Mouse (Mus musculus): Measurements from ENCODE around the gene Snrpb.

Snrpb gene

DNA sequence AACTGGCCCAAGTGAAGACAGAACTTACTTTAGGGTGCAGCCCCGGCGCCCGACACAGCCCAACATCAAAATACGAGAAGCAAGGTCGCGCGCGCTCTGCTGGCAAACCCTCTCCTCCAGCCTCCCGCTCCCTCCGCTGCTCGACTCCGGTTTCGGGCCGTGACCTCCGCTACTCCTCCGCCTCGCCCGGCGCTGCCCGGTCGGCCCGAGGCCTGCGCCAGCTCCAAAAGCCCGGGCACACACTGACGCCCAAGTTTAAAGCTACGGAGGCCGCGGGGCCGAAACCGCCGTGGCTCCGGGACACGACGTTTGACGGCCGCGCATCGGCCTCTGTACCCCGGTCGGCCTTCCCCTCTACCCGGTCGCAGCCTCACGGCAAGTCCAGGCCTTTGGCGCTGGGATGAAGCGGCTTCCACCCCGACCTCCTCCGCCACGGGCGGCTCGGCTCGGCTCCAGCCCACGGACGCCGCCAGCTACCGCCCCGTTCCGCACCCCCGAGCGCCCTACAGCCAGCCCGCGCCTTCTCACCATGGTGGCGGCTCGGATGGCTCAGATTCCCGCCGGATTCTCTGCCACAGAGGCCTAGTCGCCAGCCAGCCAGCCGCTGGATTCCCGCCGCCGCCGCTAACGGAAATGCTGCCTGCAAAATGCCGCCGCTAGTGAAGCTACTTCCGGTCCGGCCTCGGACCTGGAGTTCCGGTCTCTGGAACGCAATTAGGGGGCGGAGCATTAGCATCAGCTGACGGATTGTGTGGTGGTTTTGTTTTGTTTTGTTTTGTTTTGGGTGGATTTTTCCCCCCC is at the start of gene Snrpb:
TSS of gene Snrpb (minus strand) at position 698 of the 801 bp plus-strand sequence.
- DNase-seq (ENCODE audit: low read depth) = peak; percentile 91

DNA sequence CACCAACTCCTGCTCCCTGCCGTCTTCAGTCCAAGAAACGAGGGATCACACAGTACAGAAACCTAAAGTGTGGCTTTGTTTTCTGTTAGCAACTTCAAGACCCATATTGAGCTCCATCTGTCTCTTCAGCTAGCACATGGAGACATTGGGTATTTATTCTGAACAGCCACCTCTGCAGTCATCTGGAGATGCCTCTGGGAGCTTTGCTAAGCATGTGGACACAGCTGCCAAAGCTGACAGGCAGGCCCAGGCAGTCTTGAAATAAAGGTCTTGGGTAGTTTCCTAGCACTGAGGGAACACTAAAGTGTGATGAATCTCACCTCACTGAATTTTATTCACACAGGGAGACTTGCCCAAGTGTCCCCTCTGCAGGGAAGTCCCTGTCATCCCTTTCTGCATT is 32.4 kb upstream of the Snrpb start:
- no peak for DNase-seq (ENCODE audit: low read depth)

DNA sequence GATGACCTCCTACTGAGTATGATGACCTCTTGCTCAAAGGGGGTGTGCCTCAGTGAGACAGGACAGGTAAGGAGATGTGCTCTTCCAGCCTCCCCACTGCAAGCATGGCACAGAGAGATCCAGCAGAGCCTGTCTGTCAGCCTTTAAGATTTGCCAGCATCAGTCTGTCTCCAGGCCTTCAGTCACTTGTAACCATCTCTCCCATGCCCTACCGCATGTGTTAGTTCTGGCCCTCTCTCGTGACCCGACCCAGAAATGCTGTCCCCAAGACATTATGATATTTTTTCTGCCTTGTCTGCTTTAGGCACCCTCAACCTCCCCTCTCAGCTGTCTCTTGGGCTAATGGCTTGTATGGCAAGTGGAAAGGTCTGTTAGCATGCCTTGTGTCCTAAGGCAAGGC is 30.4 kb upstream of the Snrpb start:
- DNase-seq (ENCODE audit: low read depth) = no peak

DNA sequence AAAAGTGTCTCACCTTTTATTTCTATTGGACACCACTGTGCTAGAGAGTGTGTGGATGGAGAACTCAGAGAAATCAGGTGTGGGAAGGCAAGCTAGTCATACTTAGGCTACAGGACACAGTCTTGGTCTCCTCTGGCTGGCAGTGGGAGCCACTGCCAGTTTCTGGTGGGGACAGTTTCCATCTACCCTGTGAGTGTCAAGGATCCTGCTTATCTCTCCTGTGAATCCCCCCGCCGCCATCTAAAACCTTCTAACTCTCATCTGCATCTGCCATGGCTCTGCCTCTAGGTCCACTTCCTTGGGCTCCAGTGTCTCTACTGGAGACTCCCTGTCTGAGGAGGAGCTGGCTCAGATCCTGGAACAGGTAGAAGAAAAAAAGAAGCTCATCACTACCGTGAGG is 28.8 kb upstream of the Snrpb start:
- DNase-seq (ENCODE audit: low read depth) = no peak

DNA sequence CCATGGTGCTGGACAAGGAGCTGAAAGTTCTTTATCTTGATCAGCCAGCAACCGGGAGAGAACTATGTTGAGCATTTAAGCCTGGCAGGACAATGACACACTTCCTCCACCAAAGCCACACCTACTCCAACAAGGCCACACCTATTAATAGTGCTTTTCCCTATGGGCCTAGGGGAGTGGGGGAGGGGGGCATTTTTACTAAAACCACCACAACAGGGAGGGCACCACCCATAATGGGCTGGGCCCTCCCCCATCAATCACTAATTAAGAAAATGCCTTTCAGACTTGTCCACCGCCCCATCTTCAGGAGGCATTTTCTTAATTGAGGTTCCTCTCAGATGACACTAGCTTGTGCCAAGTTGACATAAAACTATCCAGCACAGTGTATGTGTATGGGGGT is 28.2 kb upstream of the Snrpb start:
- DNase-seq (ENCODE audit: low read depth) = peak; percentile 4

DNA sequence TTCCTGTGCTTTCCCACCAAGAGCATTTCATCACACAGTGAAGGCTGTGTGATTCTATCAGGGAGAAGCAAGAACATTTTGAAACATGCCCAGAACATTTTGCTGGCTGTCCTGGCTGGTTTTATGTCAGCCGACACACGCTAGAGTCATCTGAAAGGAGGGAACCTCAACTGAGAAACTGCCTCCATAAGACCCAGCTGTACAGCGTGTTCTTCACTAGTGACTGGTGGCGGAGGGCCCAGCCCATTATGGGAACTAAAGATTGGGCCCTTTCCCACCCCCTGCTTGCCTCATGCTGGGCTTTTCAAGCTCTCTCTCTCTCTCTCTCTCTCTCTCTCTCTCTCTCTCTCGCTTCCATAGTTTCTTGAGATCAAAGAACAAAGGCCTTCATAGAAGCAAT is 21.8 kb upstream of the Snrpb start:
- DNase-seq (ENCODE audit: low read depth) = no peak

DNA sequence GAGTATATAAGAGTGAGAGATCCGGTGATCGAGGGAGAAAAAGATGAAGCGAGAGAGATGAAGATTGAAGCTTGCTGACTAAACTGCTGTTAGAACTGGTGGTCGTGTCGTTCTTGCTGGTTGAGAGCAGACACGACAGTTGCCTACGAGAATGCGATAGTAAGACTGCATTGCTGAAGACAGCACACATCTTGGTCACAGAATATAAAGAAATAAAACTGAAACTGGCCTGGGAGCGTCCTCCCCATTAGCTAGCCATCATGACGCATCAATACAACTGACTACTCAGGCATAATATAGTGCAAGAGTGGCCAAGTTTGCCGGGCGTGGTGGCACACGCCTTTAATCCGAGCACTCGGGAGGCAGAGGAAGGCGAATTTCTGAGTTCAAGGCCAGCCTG is 15.7 kb upstream of the Snrpb start, which contains the start of gene Tmc2:
TSS of gene Tmc2 (plus strand) at position 301 of the 400 bp plus-strand sequence.
- DNase-seq (ENCODE audit: low read depth) = no peak

DNA sequence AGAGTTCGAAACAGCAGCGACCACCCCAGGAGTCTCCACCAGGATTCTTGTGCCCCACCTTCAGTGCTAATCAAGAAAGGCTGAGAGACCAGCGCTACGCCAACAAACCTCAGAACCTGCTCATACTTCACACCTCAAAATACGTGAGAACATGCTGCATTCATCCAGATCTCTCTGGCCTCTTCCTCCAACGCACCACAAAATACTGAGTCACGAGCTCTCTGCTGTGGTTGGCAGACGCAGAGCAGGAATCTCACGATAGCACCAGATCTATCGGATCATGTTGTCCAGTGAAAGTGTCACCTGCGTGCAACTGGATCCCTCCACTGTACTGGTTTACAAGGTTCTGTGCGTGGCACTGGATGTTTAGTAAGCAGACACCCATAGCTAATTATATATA is 9.2 kb upstream of the Snrpb start:
- DNase-seq (ENCODE audit: low read depth) = no peak

DNA sequence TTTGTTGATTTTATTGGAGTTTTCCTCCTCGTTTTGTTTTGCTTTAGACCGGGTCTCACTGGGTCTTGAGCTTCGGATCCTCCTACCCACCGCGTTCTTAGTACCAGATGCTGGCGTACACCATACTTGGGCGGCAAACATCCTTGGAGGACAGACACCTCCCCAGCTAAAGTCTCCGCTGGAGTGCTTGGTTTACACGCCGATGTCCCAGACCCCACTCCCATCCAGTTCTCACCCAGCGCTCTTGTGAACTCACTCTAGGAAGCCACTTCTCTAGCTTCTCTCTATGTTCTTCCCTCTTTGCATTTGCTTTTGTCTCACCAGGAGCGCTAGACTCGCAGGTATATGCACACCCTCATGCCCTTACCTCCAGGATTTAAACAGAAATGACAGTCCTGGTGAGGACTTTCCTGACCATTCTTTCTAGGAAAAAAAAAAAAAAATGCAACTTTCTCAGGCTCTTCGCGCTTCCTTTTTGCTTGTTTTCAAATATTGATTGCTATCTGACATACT is 360 bp upstream of the Snrpb start:
- DNase-seq (ENCODE audit: low read depth) = no peak

DNA sequence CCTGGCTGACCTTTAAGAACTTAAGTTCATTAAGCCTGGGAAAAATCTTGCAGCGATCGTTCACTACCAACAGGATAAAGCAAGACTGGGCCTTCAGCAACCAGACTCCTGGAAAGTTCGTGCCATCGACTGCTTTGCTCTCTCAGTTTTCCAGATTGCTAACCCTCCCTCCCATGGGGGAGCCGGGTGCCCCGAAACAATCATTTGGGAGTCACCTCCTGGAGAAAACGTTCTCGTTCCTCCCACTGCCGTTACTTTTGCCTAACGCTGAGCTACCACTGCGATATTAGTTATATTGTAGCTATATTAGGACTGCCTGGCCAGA is 860 bp downstream of the Snrpb start:
- DNase-seq (ENCODE audit: low read depth) = no peak

DNA sequence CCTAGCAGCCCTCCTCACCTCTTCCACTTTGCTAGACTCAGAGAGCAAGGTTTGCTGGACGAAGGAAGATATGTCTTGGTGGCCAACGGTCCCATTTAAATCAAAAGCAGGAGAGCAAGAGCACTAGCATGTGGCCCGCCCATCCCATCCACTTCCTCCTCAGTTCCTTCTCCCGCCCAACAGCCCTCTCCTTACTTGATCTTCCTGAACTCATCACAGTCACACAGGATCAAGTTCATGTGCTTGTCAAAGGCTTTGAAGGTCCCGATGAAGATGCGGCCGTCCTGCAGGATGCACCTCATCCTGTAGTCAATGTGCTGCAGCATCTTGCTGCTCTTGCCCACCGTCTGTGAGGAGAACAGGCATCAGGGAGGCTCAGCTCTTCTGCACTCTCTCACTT is 2.4 kb downstream of the Snrpb start:
- no peak for DNase-seq (ENCODE audit: low read depth)

DNA sequence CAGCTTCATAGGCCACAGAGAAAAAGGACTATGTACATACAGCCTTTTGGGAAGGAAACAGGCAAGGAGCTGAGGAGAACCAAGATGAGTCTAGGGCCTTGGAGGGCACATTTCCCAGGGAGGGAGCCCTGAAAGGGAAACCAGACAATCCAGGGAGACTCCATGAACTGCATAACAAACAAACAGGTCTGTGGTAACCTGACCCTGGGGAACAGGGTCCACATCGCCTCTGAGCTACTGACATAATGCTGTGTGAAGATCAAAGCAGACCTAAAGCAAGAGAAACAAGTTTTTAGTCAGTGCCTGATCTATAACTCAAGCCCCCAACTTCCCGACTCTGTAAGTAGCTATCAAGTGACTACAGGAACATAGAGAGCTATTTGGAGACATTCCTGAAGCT is 7.5 kb downstream of the Snrpb start:
- DNase-seq (ENCODE audit: low read depth) = no peak

DNA sequence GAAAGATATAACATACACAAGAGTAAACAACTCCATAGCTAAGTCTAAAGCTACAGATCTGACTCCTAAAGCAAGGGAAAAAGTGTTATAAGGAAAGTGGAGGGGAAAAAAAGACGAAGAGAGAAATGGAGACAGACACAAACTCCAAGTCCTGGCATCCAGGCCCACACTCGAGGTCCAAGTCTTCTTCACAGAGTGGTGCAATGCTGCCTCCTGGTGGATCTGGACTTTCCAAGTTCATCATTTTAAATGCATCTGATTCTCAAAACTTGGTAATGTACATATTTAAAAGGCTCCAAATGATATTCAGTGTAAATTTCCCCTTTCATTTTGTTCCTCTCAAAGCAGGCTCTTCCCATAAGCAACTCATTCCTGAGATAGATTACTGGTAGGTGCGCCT is 11.3 kb downstream of the Snrpb start:
- DNase-seq (ENCODE audit: low read depth) = peak; percentile 81

DNA sequence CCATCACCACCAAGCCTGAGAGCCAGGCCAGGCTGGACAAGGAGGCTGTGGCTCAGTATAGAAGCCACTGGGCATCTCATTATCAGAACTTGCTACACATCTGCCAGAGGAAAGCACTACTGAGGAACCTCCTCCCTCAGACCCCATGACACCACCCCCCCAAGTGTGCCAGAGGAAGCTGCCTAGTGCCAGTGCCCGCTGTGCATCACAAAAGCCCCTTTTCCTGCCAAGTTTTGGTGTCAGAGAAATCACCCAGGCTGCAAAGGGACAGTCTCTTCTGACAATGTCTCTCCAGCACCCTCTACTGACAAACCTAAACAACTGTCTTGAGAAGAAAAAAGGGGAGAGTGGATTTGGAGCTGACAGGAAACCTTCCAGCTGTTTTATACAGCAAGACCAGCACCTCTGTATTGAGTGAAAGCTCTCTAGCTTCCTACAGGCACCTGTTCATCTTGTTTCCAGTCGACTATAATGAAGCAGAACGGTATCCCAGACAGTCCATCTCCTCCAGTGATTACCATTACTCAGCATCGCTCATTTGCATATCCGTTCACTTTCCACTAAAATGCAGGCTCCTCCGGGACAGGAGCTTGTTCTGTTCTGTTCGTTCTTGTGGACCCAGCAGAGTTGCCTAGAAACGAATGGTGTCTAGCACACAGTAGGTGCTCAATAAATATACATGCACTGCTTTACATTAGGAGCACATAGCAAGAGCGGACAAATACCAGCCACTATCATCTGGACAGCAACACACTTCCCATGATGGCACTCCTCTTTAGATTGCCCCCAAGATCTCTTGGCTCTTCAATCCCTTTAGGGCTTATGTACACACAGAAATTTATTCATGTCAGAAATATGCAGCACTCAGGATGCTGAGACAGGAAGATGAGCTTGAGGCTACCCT is 12.6 kb downstream of the Snrpb start:
- peak; percentile 64 for DNase-seq (ENCODE audit: low read depth)

DNA sequence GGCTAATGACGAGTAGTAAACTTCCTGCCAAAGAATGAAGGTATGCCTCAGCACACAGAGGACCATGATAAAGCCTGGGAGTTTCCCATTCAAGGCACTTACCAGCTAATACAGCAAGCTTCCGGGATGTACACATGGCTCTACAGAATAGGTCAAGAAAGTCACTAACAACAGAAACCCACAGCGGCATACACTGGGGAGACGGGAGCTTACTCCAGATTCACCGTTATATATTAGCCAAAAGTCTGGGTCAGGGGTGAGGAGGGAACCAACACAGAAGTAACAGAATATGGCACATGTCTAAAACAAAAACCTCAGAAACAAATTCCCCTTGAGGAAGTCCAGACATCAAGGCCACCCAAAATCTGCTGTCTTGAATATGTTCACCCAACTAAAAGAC is 16.5 kb downstream of the Snrpb start:
- DNase-seq (ENCODE audit: low read depth) = no peak

DNA sequence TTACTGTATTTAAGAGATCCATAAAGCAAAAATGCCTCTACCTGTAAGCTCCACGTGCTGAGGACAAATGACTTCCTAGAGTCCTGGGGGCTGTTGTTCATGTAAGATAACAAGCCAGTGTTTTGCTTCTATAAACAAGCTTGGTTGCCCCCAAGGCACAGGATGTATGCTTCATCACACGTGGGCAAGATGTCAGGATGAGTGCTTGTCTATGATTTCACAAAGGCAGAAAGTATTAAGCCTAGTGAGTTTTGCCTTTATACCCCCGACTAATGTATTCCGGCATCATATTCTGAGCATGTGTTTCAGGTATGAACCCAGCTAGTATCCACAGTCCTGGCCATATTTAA is 21.1 kb downstream of the Snrpb start:
- no peak for DNase-seq (ENCODE audit: low read depth)

DNA sequence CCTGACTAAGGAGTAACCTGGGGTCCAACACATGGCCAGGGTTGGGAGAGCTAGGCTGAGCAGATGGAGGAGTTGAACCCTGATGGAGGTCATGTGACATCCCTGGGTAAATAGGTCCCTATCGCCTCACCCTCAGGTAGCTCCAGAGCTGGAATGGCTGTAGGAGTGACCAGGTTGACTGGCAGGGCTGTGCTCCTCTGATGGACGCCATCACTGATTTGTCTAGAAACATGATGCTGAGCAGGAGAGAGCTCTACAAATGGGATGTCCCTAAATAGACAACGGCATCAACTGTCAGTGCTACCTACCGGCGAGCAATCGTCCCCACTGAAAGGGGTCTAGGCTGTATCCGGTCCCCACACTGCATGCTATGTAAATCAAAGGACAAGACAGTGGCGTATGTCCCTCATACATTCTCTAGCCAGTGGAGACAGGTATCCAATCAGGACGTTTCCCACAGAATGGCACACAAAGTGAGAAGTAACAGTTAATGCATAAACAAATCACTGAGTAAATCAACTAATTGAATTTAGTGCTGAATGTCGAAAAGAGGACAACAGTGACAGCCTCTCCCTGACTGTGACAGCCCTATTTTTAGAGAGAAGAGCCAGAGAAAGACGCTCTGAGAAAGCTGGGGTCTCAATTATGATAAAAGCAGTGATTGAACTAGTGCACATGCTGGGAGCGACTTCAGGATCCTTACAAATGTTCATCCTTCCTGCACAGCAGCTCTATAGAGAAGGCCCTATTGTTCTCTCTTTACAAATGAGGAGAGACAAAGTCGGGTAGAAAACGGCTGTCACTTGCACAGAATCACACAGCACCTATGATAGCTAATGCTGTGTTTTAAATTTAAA is 21.7 kb downstream of the Snrpb start:
- DNase-seq (ENCODE audit: low read depth) = no peak

DNA sequence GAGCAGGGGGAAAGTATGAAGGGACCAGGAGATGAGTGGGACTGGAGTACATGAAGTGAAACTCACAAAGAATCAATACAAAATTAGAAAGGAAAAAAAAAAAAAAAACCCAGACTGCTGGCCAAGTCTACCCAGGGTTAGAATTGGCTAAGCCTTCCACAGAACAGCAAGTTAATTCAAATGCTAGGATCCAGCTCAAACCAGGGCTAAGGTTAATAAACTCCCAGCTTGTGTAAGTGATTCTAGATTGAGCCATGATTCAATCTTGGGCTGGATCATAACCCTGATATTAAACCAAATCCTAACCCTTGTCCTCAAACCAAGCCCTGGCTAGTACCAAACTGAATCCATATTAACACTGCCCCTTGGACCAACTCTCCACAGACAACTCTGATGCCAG is 23.4 kb downstream of the Snrpb start:
- DNase-seq (ENCODE audit: low read depth) = no peak

DNA sequence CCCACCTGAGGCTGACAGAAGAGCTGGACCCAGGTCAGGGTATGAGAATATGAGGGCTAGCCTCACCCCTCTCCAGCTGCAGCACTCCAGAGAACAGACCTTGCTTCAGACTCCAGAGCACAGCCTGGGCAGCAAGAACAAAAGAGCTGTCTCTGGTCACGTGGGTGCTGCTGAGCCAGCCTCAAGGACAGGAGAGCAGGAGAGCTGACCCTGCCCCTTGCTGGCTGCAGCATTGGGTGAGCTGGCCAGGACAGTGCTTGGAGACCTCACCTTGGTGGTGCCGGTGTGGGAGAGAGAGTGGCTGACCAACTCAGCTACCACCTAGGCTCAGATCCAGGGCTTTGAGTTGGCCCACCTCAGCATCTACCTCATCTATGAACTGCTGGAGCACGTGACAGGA is 24.0 kb downstream of the Snrpb start:
- no peak for DNase-seq (ENCODE audit: low read depth)

DNA sequence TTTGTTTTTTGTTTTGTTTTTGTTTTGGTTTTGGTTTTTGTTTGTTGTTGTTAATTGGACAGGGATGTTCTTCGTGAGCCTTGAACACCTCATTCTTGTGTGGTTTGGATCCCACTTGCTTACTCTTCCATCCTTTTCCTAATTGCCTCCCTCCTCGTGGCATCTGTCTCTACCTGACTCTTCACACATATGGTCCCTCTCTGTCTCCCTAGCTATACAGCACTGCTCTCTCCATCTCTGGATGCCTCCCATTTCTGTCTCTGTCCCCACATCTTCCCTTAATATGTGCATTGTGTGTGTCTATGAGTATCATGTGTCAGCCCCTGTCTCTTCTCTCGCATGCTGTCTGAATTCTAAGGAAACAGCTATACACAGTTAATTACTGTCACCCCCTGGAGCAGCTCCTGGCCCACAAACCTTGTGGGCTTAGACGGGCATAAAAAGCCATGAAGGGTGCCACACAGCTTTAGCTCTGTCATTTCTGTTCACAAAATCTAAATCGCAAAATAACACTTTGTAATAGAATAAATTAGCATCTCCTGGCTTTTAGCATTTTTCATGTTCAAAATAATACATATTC is 33.0 kb downstream of the Snrpb start:
- no peak for DNase-seq (ENCODE audit: low read depth)

DNA sequence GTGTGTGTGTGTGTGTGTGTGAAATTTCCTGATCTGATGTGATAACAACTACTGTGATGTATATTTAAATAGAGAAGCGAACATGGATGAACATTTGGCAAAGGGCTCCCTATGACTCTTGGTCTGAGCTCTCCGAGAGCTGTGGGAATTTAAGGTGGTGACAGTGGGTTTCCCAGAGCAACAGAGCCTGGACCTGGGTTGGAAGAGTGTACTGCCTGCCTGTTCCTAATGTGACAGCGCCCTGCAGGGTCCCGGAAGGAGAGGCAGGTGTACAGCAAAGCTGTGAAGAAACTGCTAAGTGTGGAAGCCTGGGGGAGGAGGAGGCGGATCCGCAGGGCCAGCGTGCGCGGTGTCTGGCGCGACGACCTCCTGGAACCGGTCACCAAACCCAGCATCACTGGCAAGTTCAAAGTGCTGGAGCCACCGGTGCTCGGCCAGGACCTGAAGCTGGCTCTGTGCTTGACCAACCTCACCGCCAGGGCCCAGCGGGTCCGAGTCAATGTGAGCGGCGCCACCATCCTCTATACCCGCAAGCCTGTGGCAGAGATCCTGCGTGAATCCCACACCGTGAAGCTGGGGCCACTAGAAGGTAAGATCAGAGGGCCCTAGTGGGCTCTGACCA is 34.4 kb downstream of the Snrpb start:
- DNase-seq (ENCODE audit: low read depth) = no peak

DNA sequence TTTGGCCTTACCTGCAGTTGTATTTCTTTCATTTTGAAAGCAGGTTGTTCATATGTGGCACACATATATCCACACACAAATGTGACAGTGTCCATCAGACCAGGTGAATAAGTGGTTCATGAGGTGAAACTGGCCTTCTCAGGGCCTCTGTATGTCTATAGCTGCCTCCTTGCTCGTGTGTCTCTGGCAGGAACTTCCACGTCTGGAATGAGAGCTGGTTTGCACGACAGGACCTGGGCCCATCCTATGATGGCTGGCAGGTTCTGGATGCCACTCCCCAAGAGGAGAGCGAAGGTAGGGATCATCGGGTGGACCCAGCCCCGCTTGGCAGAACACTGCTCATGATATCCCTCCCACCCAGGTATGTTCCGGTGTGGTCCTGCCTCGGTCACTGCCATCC is 36.2 kb downstream of the Snrpb start:
- no peak for DNase-seq (ENCODE audit: low read depth)
